Mouse (Mus musculus): ENCODE results near the gene Rasgrf1.

Rasgrf1 gene

DNA sequence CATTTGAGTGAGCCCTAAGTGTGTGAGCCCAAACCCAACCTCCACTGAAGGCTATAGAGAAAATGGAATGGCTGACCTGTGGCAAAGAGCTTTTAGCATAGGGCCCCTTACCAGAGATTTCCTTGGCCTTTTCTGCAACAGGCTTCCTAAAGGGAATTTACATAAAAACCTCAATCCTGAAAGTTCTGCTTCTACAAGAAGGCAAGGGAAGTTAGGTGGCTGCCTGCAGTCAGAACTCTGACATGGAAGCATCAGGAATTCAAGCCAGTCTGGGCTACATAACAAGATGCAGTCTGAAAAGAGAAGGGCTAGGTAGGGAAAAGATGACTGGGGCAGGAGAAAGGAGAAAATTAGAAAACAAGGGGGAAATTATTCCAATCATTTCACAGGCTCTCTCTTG lies 1.8 kb upstream of the Rasgrf1 start:
- no peak for DNase-seq (ENCODE audit: low spot score)

GRCm38 (mm10) chr9:89908601-89909000 lies 1.1 kb upstream of the Rasgrf1 start:
- DNase-seq (ENCODE audit: low spot score): no peak

DNA sequence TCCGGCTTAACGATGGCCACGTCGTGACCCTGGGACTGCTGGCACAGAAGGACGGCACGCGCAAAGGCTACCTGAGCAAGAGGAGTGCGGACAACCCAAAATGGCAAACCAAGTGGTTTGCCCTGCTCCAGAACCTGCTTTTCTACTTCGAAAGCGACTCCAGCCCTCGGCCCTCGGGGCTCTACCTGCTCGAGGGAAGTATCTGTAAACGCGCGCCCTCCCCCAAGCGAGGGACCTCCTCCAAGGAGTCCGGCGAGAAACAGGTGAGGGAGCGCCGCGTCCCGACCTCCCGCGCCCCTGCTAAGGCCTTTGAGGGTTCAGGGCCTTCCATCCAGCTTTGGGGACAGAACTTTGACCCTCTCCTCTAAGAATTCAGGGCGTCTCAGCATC lies 298 bp downstream of the Rasgrf1 start:
- no peak for DNase-seq (ENCODE audit: low spot score)

- no peak for DNase-seq (ENCODE audit: low spot score)
Observed at GRCm38 (mm10) chr9:89910741-89911444, 1.2 kb downstream of the Rasgrf1 start.

GRCm38 (mm10) chr9:89911891-89912549 lies 2.3 kb downstream of the Rasgrf1 start:
- DNase-seq (ENCODE audit: low spot score): no peak

GRCm38 (mm10) chr9:89913135-89913534 lies 3.4 kb downstream of the Rasgrf1 start:
- DNase-seq (ENCODE audit: low spot score): no peak

GRCm38 (mm10) chr9:89916471-89916870 lies 6.8 kb downstream of the Rasgrf1 start:
- DNase-seq (ENCODE audit: low spot score): no peak

GRCm38 (mm10) chr9:89917431-89917830 lies 7.7 kb downstream of the Rasgrf1 start:
- DNase-seq (ENCODE audit: low spot score): no peak

- no peak for DNase-seq (ENCODE audit: low spot score)
Observed at GRCm38 (mm10) chr9:89918832-89919231, 9.1 kb downstream of the Rasgrf1 start.

- DNase-seq (ENCODE audit: low spot score): no peak
Observed at GRCm38 (mm10) chr9:89921121-89921520, 11.4 kb downstream of the Rasgrf1 start.

GRCm38 (mm10) chr9:89922666-89923065 lies 13.0 kb downstream of the Rasgrf1 start:
- no peak for DNase-seq (ENCODE audit: low spot score)

DNA sequence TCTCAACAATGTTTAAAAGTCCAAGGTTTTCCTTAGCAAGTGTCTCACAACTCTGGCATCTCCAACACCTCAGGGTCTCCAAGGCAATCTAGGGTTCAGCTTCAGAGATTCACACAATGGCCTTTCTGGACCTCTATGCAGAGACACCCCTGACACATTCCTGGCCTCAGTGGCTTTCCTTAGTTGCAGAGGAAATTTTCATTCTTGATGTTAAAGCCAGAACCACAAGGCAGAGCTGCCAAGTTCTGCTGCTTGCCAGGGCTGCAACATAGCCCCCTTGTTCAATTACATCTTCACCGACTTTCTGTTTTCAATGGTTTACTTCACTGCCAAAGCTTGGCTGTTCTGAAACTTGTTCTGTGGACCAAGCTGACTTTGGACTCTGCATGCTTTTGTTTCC lies 15.1 kb downstream of the Rasgrf1 start:
- no peak for DNase-seq (ENCODE audit: low spot score)

- DNase-seq (ENCODE audit: low spot score): no peak
Observed at GRCm38 (mm10) chr9:89928497-89928896, 18.8 kb downstream of the Rasgrf1 start.

DNA sequence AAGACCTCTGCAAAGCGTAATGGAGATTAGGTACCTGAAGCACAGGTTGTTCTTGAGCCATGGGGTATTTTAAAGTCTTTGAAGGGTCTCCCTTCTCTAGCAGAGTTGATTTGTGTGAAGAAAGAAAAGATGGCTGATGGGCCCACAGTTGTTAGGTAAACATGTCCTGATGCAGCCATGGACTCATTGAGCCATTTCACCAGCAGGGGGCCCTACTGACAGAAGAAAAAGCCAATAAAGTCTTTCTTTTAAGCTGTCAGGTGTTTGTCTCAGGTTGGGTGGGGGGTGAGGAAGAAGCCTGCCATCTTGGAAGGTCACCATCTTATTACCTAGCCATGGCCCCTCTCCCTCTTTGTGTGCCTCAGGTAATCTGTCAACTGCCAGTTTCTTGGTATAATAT lies 30.7 kb downstream of the Rasgrf1 start:
- no peak for DNase-seq (ENCODE audit: low spot score)

GRCm38 (mm10) chr9:89946830-89947229 lies 37.1 kb downstream of the Rasgrf1 start:
- DNase-seq (ENCODE audit: low spot score): no peak

DNA sequence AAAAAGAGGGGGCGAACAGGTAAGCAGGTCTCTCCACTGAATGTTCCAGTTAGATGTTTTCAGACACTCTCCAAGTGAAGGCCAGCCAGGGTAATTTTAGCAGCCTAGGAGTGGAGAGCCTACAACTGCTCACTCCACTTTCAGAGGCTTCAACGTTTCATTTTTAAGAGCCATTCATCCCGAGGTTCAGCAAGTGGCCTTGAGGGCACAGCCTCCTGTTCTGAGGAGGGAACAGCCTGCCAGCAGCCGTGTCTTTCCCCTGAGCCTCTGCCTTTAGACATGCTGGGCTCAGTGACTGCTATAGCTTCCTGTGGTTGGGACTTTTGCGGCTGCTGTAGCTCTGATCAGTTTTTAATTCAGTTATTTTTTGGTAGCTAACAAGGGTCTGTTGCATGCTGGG lies 38.9 kb downstream of the Rasgrf1 start:
- no peak for DNase-seq (ENCODE audit: low spot score)

DNA sequence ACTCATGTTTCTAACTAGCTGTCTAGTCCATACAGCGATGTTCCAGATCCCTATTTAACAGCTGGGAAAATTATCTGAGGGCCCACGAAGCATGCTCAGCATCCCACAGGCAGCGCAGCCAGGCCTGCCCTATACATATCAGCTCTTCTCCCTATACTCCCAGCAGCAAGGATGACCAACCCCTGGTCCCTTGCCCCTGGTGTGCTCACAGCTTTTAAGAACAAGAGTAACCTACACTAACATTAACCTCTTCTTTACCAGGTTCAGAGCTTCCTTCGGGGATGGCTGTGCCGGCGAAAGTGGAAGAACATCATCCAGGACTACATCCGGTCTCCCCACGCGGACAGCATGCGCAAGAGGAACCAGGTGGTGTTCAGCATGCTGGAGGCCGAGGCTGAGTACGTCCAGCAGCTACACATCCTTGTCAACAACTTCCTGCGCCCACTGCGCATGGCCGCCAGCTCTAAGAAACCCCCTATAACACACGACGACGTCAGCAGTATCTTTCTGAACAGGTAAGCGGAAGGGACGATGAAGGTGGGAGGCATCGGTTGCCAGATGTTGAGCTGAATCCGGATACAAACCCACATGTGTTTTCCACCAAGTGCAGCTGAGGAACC lies 44.0 kb downstream of the Rasgrf1 start:
- no peak for DNase-seq (ENCODE audit: low spot score)

DNA sequence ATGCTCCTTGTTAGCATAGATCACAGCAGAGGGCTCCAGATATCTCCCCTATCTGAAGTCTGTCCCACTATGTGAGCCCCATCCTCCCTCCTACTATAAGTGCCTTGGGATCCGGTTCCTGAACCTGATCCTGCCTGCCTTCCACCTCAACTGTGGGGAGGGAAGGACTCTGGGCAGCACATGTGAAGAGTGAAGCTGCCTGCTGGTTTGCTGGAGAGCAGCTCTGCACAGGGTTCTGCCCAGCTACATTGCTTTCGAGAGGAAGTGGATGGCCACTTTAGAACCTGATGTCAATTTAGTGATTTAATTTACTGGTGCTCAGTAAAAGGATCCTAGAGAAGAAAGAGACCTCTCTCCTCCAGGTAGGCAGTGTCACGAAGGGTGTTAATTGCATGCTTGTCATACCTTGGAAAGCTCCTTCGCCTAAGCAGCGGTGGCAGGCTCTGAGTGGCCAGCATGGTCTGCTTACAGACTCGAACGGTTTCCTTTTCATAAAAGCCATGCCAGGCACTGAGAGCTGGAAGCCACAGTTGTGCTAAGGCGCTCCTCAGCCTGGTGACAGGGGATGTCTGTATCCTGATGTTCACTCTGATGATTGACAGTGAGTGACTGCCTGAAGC lies 45.3 kb downstream of the Rasgrf1 start:
- no peak for DNase-seq (ENCODE audit: low spot score)

DNA sequence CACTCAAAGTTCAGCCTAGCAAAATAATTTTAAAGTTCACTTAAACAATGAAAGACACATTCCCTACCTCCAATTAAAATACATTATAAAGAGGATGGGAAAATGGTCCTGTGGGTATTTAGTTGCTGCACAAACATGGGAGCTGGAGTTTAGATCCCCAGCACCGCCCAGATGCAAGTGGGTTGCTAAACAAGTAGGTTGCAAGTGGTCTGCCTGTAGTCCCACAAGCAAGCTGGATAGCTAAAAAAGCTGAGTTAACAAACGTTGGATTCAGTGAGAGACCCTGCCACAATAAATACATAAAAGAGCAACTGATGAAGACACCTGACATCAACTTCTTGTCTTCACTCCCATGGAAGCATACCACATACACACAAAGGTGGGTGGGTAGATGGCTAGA lies 49.3 kb downstream of the Rasgrf1 start:
- no peak for DNase-seq (ENCODE audit: low spot score)

- no peak for DNase-seq (ENCODE audit: low spot score)
Observed at GRCm38 (mm10) chr9:89964091-89964490, 54.4 kb downstream of the Rasgrf1 start.

- DNase-seq (ENCODE audit: low spot score): no peak
Observed at GRCm38 (mm10) chr9:89967716-89968115, 58.0 kb downstream of the Rasgrf1 start.

DNA sequence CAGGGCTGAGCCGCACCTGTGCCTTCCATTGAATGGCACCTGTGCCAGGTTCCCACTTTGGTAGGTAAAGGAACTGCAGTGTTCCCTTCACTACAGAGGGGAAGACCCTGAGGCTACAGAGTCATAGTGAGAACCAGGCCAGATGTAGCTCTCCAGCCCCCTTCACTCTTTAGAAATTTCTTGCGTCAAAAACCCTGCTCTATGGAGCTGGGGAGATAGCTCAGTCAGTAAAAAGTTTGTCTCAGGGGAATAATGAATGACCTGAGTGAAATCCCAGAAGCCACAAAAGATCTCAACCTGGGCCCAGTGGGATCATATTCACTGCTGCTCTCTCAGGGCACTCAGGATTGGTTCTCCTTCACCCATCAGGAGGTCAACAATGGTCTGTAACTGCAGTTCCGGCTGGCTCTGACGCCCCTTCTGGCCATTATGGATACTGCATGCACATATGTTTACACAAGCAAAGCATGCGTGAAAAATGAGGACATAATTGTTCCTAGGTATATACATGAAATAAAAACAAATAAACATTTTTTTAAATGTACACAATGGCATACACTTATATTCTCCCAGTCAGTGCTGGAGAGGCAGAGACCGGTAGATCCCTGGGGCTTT lies 59.2 kb downstream of the Rasgrf1 start:
- no peak for DNase-seq (ENCODE audit: low spot score)

DNA sequence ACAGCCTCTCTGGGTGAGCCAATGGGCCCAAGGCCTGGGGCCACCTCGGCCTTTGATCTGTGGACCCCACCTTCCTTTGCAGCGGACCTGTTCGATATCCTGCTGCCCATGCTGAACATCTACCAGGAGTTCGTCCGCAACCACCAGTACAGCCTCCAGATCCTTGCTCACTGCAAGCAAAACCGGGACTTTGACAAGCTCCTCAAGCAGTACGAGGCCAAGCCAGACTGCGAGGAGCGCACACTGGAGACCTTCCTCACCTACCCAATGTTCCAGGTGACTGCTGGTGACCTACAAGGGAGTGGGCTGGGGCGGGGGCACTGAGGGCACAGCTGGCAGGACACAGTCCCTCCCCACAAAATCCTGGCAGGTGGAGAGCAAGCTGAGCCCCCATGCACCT lies 60.6 kb downstream of the Rasgrf1 start:
- no peak for DNase-seq (ENCODE audit: low spot score)
